Mouse (Mus musculus) CH12.LX (cell line): ENCODE measurements at regions not wholly inside any gene's neighbourhood (a gene's known extent, or its start where the extent isn't known, plus 50 kb on each side); places are given as distances from the start of the nearest gene placed in this dataset.

Source experiments
- DNase-seq: peaks from one replicate; pipeline ENCODE4 v3.0.0-alpha.2; 2013; ENCODE audit errors: extremely low read depth
- H3K27ac ChIP-seq: 2 replicates; pipeline ENCODE4 v1.5.1; 2012; ENCODE audit warnings: low read depth, mild to moderate bottlenecking, control low read depth, moderate library complexity; ENCODE audit not compliant: insufficient read depth
- H3K27me3 ChIP-seq: replicated peaks from 2 replicates; pipeline ENCODE3; 2012; ENCODE audit warnings: inconsistent platforms
- H3K36me3 ChIP-seq, 2 experiments: replicated peaks in 1 of 2; 2 replicates each; pipeline versions ENCODE3 to v1.6.1; 2012; ENCODE audit warnings: inconsistent platforms in 1 of 2, low read length in 1 of 2, mild to moderate bottlenecking in 1 of 2, mixed read lengths in 1 of 2, moderate library complexity in 1 of 2; ENCODE audit not compliant: control insufficient read depth in 1 of 2, insufficient read depth in 1 of 2
- H3K4me1 ChIP-seq, 2 experiments: 2 replicates each; pipeline ENCODE4 v1.6.1; 2012; ENCODE audit warnings: inconsistent platforms in 1 of 2, moderate library complexity in 1 of 2; ENCODE audit not compliant: insufficient read depth in 2 of 2, control insufficient read depth in 1 of 2
- H3K4me2 ChIP-seq: 2 replicates; pipeline ENCODE4 v1.6.1; 2012; ENCODE audit warnings: low read depth, mild to moderate bottlenecking, control low read depth; ENCODE audit not compliant: poor library complexity, insufficient read depth, severe bottlenecking
- H3K4me3 ChIP-seq, 3 experiments: fragments of 150-350 bp in 1 of 3; sonication (generic) in 1 of 3; replicated peaks in 1 of 3; 2 replicates each; pipeline versions ENCODE3 to v1.5.1; 2011 to 2012; ENCODE audit warnings: low read depth in 2 of 3, low read length in 2 of 3, mild to moderate bottlenecking in 2 of 3, moderate library complexity in 2 of 3, control low read depth in 1 of 3, improper control_type of control experiment in 1 of 3, inconsistent platforms in 1 of 3, mixed read lengths in 1 of 3; ENCODE audit not compliant: poor library complexity in 1 of 3
- H3K79me2 ChIP-seq: replicated peaks from 2 replicates; pipeline ENCODE4 v1.6.1; 2012; ENCODE audit warnings: mild to moderate bottlenecking, moderate library complexity; ENCODE audit not compliant: control insufficient read depth, poor library complexity, insufficient read depth, severe bottlenecking; ENCODE audit errors: extremely low read depth
- H3K9ac ChIP-seq: 2 replicates; pipeline ENCODE4 v1.6.1; 2012; ENCODE audit warnings: low read depth, mild to moderate bottlenecking, control low read depth, moderate library complexity; ENCODE audit not compliant: insufficient read depth
- H3K9me3 ChIP-seq: replicated peaks from 2 replicates; pipeline ENCODE3; 2012; ENCODE audit warnings: low read length, inconsistent platforms, mixed read lengths
- CHD1 ChIP-seq: IDR thresholded peaks from 2 replicates; pipeline ENCODE4 v1.6.1; 2012; ENCODE audit warnings: low read depth, low read length, improper control_type of control experiment, inconsistent platforms
- CHD2 ChIP-seq: IDR thresholded peaks from 2 replicates; pipeline ENCODE4 v1.6.1; 2011; ENCODE audit warnings: low read length, improper control_type of control experiment
- CTCF ChIP-seq, 2 experiments: IDR thresholded peaks in 1 of 2; conservative IDR thresholded peaks in 1 of 2; 2 replicates each; pipeline ENCODE4 v1.5.1; 2011 to 2012; ENCODE audit warnings: low read depth in 2 of 2, low read length in 2 of 2, improper control_type of control experiment in 1 of 2, inconsistent platforms in 1 of 2, mild to moderate bottlenecking in 1 of 2, moderate library complexity in 1 of 2
- E2F4 ChIP-seq: IDR thresholded peaks from 2 replicates; pipeline ENCODE4 v1.6.1; 2011; ENCODE audit warnings: low read depth, low read length, improper control_type of control experiment; ENCODE audit not compliant: insufficient replicate concordance
- ELF1 ChIP-seq: IDR thresholded peaks from 2 replicates; pipeline ENCODE4 v1.6.1; 2014; ENCODE audit warnings: low read depth, mild to moderate bottlenecking, inconsistent platforms, low read length, improper control_type of control experiment
- EP300 ChIP-seq: IDR thresholded peaks from 2 replicates; pipeline ENCODE4 v1.6.1; 2011; ENCODE audit warnings: low read length, improper control_type of control experiment
- HCFC1 ChIP-seq: IDR thresholded peaks from 2 replicates; pipeline ENCODE4 v1.6.1; 2012; ENCODE audit warnings: low read depth, mild to moderate bottlenecking, inconsistent platforms, low read length, improper control_type of control experiment
- IRF4 ChIP-seq: IDR thresholded peaks from 2 replicates; pipeline ENCODE4 v1.6.1; 2014; ENCODE audit warnings: low read depth, mild to moderate bottlenecking, inconsistent platforms, low read length, improper control_type of control experiment
- JUN ChIP-seq: IDR thresholded peaks from 2 replicates; pipeline ENCODE4 v1.6.1; 2011; ENCODE audit warnings: low read depth, mild to moderate bottlenecking, low read length, improper control_type of control experiment, moderate library complexity; ENCODE audit not compliant: insufficient read depth
- JUND ChIP-seq: conservative IDR thresholded peaks from 2 replicates; pipeline ENCODE4 v1.6.1; 2011; ENCODE audit warnings: low read depth, low read length, improper control_type of control experiment
- KAT2A ChIP-seq: IDR thresholded peaks from 2 replicates; pipeline ENCODE4 v1.6.1; 2012; ENCODE audit warnings: low read length, improper control_type of control experiment, inconsistent platforms; ENCODE audit not compliant: insufficient replicate concordance
- MAFK ChIP-seq: IDR thresholded peaks from 2 replicates; pipeline ENCODE4 v1.6.1; 2011; ENCODE audit warnings: low read length, improper control_type of control experiment; ENCODE audit not compliant: insufficient replicate concordance
- MEF2A ChIP-seq: IDR thresholded peaks from 2 replicates; pipeline ENCODE4 v1.6.1; 2014; ENCODE audit warnings: low read depth, mild to moderate bottlenecking, inconsistent platforms, low read length, improper control_type of control experiment, borderline replicate concordance
- MXI1 ChIP-seq: IDR thresholded peaks from 2 replicates; pipeline ENCODE4 v1.6.1; 2011; ENCODE audit warnings: mild to moderate bottlenecking, low read depth, low read length, improper control_type of control experiment
- MYC ChIP-seq: IDR thresholded peaks from 2 replicates; pipeline ENCODE4 v1.6.1; 2011; ENCODE audit warnings: low read depth, mild to moderate bottlenecking, improper control_type of control experiment, low read length
- POLR2A ChIP-seq: IDR thresholded peaks from 2 replicates; pipeline ENCODE4 v1.6.1; 2011; ENCODE audit warnings: low read depth, mild to moderate bottlenecking, improper control_type of control experiment, low read length
- POLR2AphosphoS2 ChIP-seq: IDR thresholded peaks from 2 replicates; pipeline ENCODE4 v1.6.1; 2011; ENCODE audit warnings: low read depth, low read length, improper control_type of control experiment
- RAD21 ChIP-seq: IDR thresholded peaks from 2 replicates; pipeline ENCODE4 v1.6.1; 2011; ENCODE audit warnings: low read depth, mild to moderate bottlenecking, low read length, improper control_type of control experiment, moderate library complexity
- RCOR1 ChIP-seq: conservative IDR thresholded peaks from 2 replicates; pipeline ENCODE4 v1.6.1; 2012; ENCODE audit warnings: low read depth, mild to moderate bottlenecking, inconsistent platforms, low read length, improper control_type of control experiment
- SIN3A ChIP-seq: IDR thresholded peaks from 2 replicates; pipeline ENCODE4 v1.6.1; 2012; ENCODE audit warnings: low read length, improper control_type of control experiment, inconsistent platforms
- TCF12 ChIP-seq: IDR thresholded peaks from 2 replicates; pipeline ENCODE4 v1.6.1; 2014; ENCODE audit warnings: low read depth, mild to moderate bottlenecking, inconsistent platforms, low read length, improper control_type of control experiment
- USF1 ChIP-seq: IDR thresholded peaks from 2 replicates; pipeline ENCODE4 v1.6.1; 2014; ENCODE audit warnings: low read depth, mild to moderate bottlenecking, inconsistent platforms, low read length, improper control_type of control experiment
- ZC3H11A ChIP-seq: IDR thresholded peaks from 2 replicates; pipeline ENCODE4 v1.6.1; 2012; ENCODE audit warnings: low read depth, mild to moderate bottlenecking, inconsistent platforms, low read length, improper control_type of control experiment
- ZKSCAN1 ChIP-seq: IDR thresholded peaks from 2 replicates; pipeline ENCODE4 v1.6.1; 2012; ENCODE audit warnings: low read depth, inconsistent platforms, low read length, improper control_type of control experiment, borderline replicate concordance
- ZMIZ1 ChIP-seq: IDR thresholded peaks from 2 replicates; pipeline ENCODE4 v1.6.1; 2012; ENCODE audit warnings: low read depth, mild to moderate bottlenecking, inconsistent platforms, low read length, improper control_type of control experiment
- dilution Hi-C: fragments of 300-500 bp; cut with MboI; formaldehyde crosslinking; loops from 2 replicates; pipeline ENCODE4 v1.14.3; 2020; ENCODE audit warnings: low sequenced_read_pairs; ENCODE audit not compliant: extremely low pct_unique_long_range_greater_than_20kb, extremely low pct_ligation_motif_present
- in situ Hi-C: fragments of 300-500 bp; cut with MboI; formaldehyde crosslinking; loops from 3 replicates; pipeline ENCODE4 v1.14.3; 2019; ENCODE audit warnings: low sequenced_read_pairs, low pct_ligation_motif_present, low pct_unique_long_range_greater_than_20kb, mixed read lengths

GRCm38 (mm10) chr19:48115728-48116127 lies 90.1 kb upstream of the Sorcs3 start:
- in situ Hi-C loops = no loop called here

GRCm38 (mm10) chr19:48116689-48117088 lies 89.1 kb upstream of the Sorcs3 start:
- no peaks in the 10 kb centered on the region for H3K4me1 ChIP-seq
- H3K9ac ChIP-seq = no peak overlapping the region
- H3K27me3 ChIP-seq = peaks cover 45% of the 10 kb centered on the region
- no peak overlapping the region for H3K27ac ChIP-seq
- no peaks in the 10 kb centered on the region for H3K79me2 ChIP-seq
- no peak overlapping the region for H3K4me2 ChIP-seq
- dilution Hi-C loops = no loop called here
- in situ Hi-C loops = no loop called here
- no peak overlapping the region for H3K4me3 ChIP-seq
- TF ChIP-seq RCOR1 = no peak
- TF ChIP-seq JUN = no peak
- no peak for TF ChIP-seq JUND
- no peak for TF ChIP-seq POLR2A
- TF ChIP-seq TCF12 = no peak
- TF ChIP-seq CHD2 = no peak
- TF ChIP-seq IRF4 = no peak
- TF ChIP-seq ZMIZ1 = no peak
- no peak for TF ChIP-seq CTCF (conservative IDR thresholded peaks at IDR 0.05 in 1 of 2, IDR thresholded peaks at IDR 0.05 in 1 of 2; ENCODE audit: low read depth in 2 of 2, low read length in 2 of 2)
- no peak for TF ChIP-seq SIN3A
- TF ChIP-seq MYC = no peak
- no peak for TF ChIP-seq EP300
- TF ChIP-seq ELF1 = no peak
- TF ChIP-seq POLR2AphosphoS2 = no peak
- no peak for TF ChIP-seq ZKSCAN1
- TF ChIP-seq CHD1 = no peak
- TF ChIP-seq E2F4 = no peak
- no peak for TF ChIP-seq ZC3H11A
- no peak for TF ChIP-seq KAT2A
- TF ChIP-seq RAD21 = no peak
- DNase-seq = no peak
- no peaks in the 10 kb centered on the region for H3K9me3 ChIP-seq
- H3K36me3 ChIP-seq = no peaks in the 10 kb centered on the region

More at GRCm38 (mm10) chr19:48115728-48116127, 90.1 kb upstream of the Sorcs3 start:
- no peak for DNase-seq
- no peaks in the 10 kb centered on the region for H3K4me1 ChIP-seq
- H3K36me3 ChIP-seq = no peaks in the 10 kb centered on the region
- no peaks in the 10 kb centered on the region for H3K79me2 ChIP-seq
- no peak overlapping the region for H3K9ac ChIP-seq
- H3K9me3 ChIP-seq = no peaks in the 10 kb centered on the region
- no peak overlapping the region for H3K27ac ChIP-seq
- H3K27me3 ChIP-seq = peaks cover 53% of the 10 kb centered on the region
- TF ChIP-seq POLR2AphosphoS2 = no peak
- no peak for TF ChIP-seq MAFK
- TF ChIP-seq EP300 = no peak
- TF ChIP-seq KAT2A = no peak
- TF ChIP-seq MEF2A = no peak
- TF ChIP-seq CHD1 = no peak
- TF ChIP-seq ZC3H11A = no peak
- no peak for TF ChIP-seq E2F4
- TF ChIP-seq MXI1 = no peak
- no peak for TF ChIP-seq HCFC1
- TF ChIP-seq USF1 = no peak
- H3K4me3 ChIP-seq = no peak overlapping the region
- H3K4me2 ChIP-seq = no peak overlapping the region
- dilution Hi-C loops = no loop called here
